Mouse (Mus musculus): Measurements from ENCODE around the gene Zfp616.

- no peak for TF ChIP-seq CTCF (IDR thresholded peaks at IDR 0.05)
- no peak for TF ChIP-seq EP300 (IDR thresholded peaks at IDR 0.05)
Measured at GRCm38 (mm10) chr11:74051347-74051746, 18.4 kb upstream of the Zfp616 start.
